Mouse (Mus musculus): ENCODE measurements around the gene Dnah6.

Dnah6 gene

GRCm38 (mm10) chr6:73028853-73029252, 192.6 kb downstream of the Dnah6 start:
- DNase-seq (ENCODE audit: low read depth, low spot score): no peak

- no peak for DNase-seq (ENCODE audit: low read depth, low spot score)
These were observed 193.6 kb downstream of the Dnah6 start for GRCm38 (mm10) chr6:73027881-73028280.

- DNase-seq (ENCODE audit: low read depth, low spot score): no peak
These were observed 194.6 kb downstream of the Dnah6 start for GRCm38 (mm10) chr6:73026898-73027297.

GRCm38 (mm10) chr6:73020061-73020460, 201.4 kb downstream of the Dnah6 start:
- peak; percentile 74 for DNase-seq (ENCODE audit: low read depth, low spot score)

GRCm38 (mm10) chr6:73018725-73019280, 202.6 kb downstream of the Dnah6 start:
- no peak for DNase-seq (ENCODE audit: low read depth, low spot score)

GRCm38 (mm10) chr6:73014317-73015160, 206.9 kb downstream of the Dnah6 start:
- no peak for DNase-seq (ENCODE audit: low read depth, low spot score)

GRCm38 (mm10) chr6:73012931-73013330, 208.5 kb downstream of the Dnah6 start:
- no peak for DNase-seq (ENCODE audit: low read depth, low spot score)

GRCm38 (mm10) chr6:73011827-73012226, 209.6 kb downstream of the Dnah6 start:
- no peak for DNase-seq (ENCODE audit: low read depth, low spot score)

GRCm38 (mm10) chr6:73010073-73010472, 211.4 kb downstream of the Dnah6 start:
- DNase-seq (ENCODE audit: low read depth, low spot score): peak; percentile 83

- no peak for DNase-seq (ENCODE audit: low read depth, low spot score)
These were observed 217.8 kb downstream of the Dnah6 start for GRCm38 (mm10) chr6:73003601-73004000.

- no peak for DNase-seq (ENCODE audit: low read depth, low spot score)
These were observed 219.1 kb downstream of the Dnah6 start for GRCm38 (mm10) chr6:73002391-73002790.

- DNase-seq (ENCODE audit: low read depth, low spot score): no peak
These were observed 222.6 kb downstream of the Dnah6 start for GRCm38 (mm10) chr6:72998809-72999208.

GRCm38 (mm10) chr6:72993688-72994082, 227.8 kb downstream of the Dnah6 start:
- peak; percentile 56 for DNase-seq (ENCODE audit: low read depth, low spot score)

- peak; percentile 80 for DNase-seq (ENCODE audit: low read depth, low spot score)
These were observed 228.3 kb downstream of the Dnah6 start for GRCm38 (mm10) chr6:72993054-72993687.

- peak; percentile 66 for DNase-seq (ENCODE audit: low read depth, low spot score)
These were observed 231.2 kb downstream of the Dnah6 start for GRCm38 (mm10) chr6:72990206-72990605.

- no peak for DNase-seq (ENCODE audit: low read depth, low spot score)
These were observed 232.3 kb downstream of the Dnah6 start for GRCm38 (mm10) chr6:72989028-72989736.

GRCm38 (mm10) chr6:72982506-72982905, 238.9 kb downstream of the Dnah6 start:
- no peak for DNase-seq (ENCODE audit: low read depth, low spot score)

- DNase-seq (ENCODE audit: low read depth, low spot score): peak; percentile 70
These were observed 239.6 kb downstream of the Dnah6 start for GRCm38 (mm10) chr6:72981851-72982250.

GRCm38 (mm10) chr6:72981124-72981651, 240.3 kb downstream of the Dnah6 start:
- DNase-seq (ENCODE audit: low read depth, low spot score): no peak

- DNase-seq (ENCODE audit: low read depth, low spot score): no peak
These were observed 244.6 kb downstream of the Dnah6 start for GRCm38 (mm10) chr6:72976866-72977265.

GRCm38 (mm10) chr6:72971074-72971473, 250.4 kb downstream of the Dnah6 start:
- DNase-seq (ENCODE audit: low read depth, low spot score): peak; percentile 52

GRCm38 (mm10) chr6:72969787-72970186, 251.7 kb downstream of the Dnah6 start:
- no peak for DNase-seq (ENCODE audit: low read depth, low spot score)
